ENCODE assay signal across 12 mouse cellular contexts in genomic region chr6:90620791-90621583, GRCm38 (mm10). TPM values are rescaled to one million over a fixed set of nuclear protein-coding genes. Genes with fewer than 3 reads are reported as not detected.
DNase-seq lines count a peak whose midpoint lies in the region; ATAC-seq and TF ChIP-seq lines count a peak whose summit lies in the region.
"Had no signal": no experiment of that assay in that cellular context is flagged by ENCODE, and none has a peak within 500 bp of the region (broad histone marks: within the 10 kb centered on the region; RNA-seq: fewer than 3 reads in every experiment).

No protein-coding gene starts in this region.

- whole genome bisulfite sequencing in heart, embryonic 11.5 days (ENCODE audit: insufficient replicate concordance), result 61% methylated on average over 9 of the region's 9 CpGs
- WGBS in midbrain, embryonic 11.5 days, result 45% methylated on average over 9 of the region's 9 CpGs
- 37% methylated on average over 9 of the region's 9 CpGs for WGBS in midbrain, embryonic 15.5 days
- WGBS in kidney, postnatal 0 days, result 32% methylated on average over 9 of the region's 9 CpGs
- WGBS in liver, embryonic 16.5 days (ENCODE audit: insufficient replicate concordance), result 40% methylated on average over 9 of the region's 9 CpGs

- ATAC-seq in heart, embryonic 11.5 days (replicated peaks; ENCODE audit: insufficient number of reproducible peaks, low FRiP score, low TSS enrichment), result no peak
- no peak for ATAC-seq in midbrain, embryonic 11.5 days (ENCODE audit: low FRiP score)
- no peak for ATAC-seq in midbrain, embryonic 15.5 days (replicated peaks)
- ATAC-seq in kidney, postnatal 0 days (replicated peaks; ENCODE audit: low FRiP score, low read depth), result peak; percentile 80
- ATAC-seq in liver, embryonic 16.5 days (ENCODE audit: low read depth), result no peak
- ATAC-seq: CD4-positive, CD25-positive, alpha-beta regulatory T cell, adult 4 months; intestine, postnatal 0 days had no signal

- no peaks in the 10 kb centered on the region for H3K36me3 ChIP-seq in heart, embryonic 11.5 days (ENCODE audit: control insufficient read depth, insufficient read depth, low read length)
- no peaks in the 10 kb centered on the region for H3K36me3 ChIP-seq in midbrain, embryonic 11.5 days (ENCODE audit: control insufficient read depth, insufficient read depth, low read length)
- no peaks in the 10 kb centered on the region for H3K36me3 ChIP-seq in midbrain, embryonic 15.5 days (replicated peaks)
- H3K36me3 ChIP-seq in kidney, postnatal 0 days (ENCODE audit: insufficient read depth, low read length), result no peaks in the 10 kb centered on the region
- peaks cover 9% of the 10 kb centered on the region; the same call in 1 of the 2 replicates for H3K36me3 ChIP-seq in liver, embryonic 16.5 days (ENCODE audit: control insufficient read depth, insufficient read depth)

- no peak for DNase-seq in heart, adult 11 months
- DNase-seq in midbrain, embryonic 11.5 days (ENCODE audit: low spot score, missing footprints), result peak; percentile 82
- peak; percentile 82 for DNase-seq in kidney, postnatal 0 days (ENCODE audit: low spot score)
- no peak for DNase-seq in embryo, embryonic 10.5 days (ENCODE audit: low spot score)
- no peak for DNase-seq in thymus, postnatal 4 days
- DNase-seq: cerebellum, postnatal 10 days; thymus, adult 18-20 months had no signal

- H3K4me1 ChIP-seq in heart, embryonic 11.5 days (ENCODE audit: control insufficient read depth, insufficient read depth, low read length), result peaks cover 62% of the 10 kb centered on the region
- peaks cover 3% of the 10 kb centered on the region for H3K4me1 ChIP-seq in midbrain, embryonic 11.5 days (ENCODE audit: control insufficient read depth, insufficient read depth, low read length)
- H3K4me1 ChIP-seq in midbrain, embryonic 15.5 days, result 0 out of 2 replicates have a peak, but pooled peaks cover 3% of the 10 kb centered on the region
- H3K4me1 ChIP-seq in kidney, postnatal 0 days (replicated peaks; ENCODE audit: insufficient read depth, low read length), result peaks cover 26% of the 10 kb centered on the region
- peaks cover 86% of the 10 kb centered on the region for H3K4me1 ChIP-seq in liver, embryonic 16.5 days (ENCODE audit: control insufficient read depth, low read depth, low read length)

- H3K4me3 ChIP-seq in heart, embryonic 11.5 days (ENCODE audit: low read depth, low read length), result no peak overlapping the region
- H3K4me3 ChIP-seq in midbrain, embryonic 11.5 days (ENCODE audit: low read depth, low read length), result no peak overlapping the region
- no peak overlapping the region for H3K4me3 ChIP-seq in midbrain, embryonic 15.5 days
- no peak overlapping the region for H3K4me3 ChIP-seq in kidney, postnatal 0 days (replicated peaks; ENCODE audit: low read depth, low read length)
- H3K4me3 ChIP-seq in liver, embryonic 16.5 days (ENCODE audit: low read depth, low read length), result peak overlapping the region; percentile 70

- peak overlapping the region; percentile 52; the same call in 1 of the 2 replicates for H3K9ac ChIP-seq in heart, embryonic 11.5 days (ENCODE audit: low read depth, low read length)
- no peak overlapping the region for H3K9ac ChIP-seq in midbrain, embryonic 11.5 days (ENCODE audit: low read length)
- H3K9ac ChIP-seq in midbrain, embryonic 15.5 days, result no peak overlapping the region
- H3K9ac ChIP-seq in kidney, postnatal 0 days (ENCODE audit: low read depth, low read length), result no peak overlapping the region
- peak overlapping the region; percentile 81 for H3K9ac ChIP-seq in liver, embryonic 16.5 days (ENCODE audit: low read depth, low read length)

- peak overlapping the region; percentile 15; the same call in 1 of the 2 replicates for H3K4me2 ChIP-seq in heart, embryonic 11.5 days
- no peak overlapping the region for H3K4me2 ChIP-seq in midbrain, embryonic 11.5 days
- no peak overlapping the region for H3K4me2 ChIP-seq in midbrain, embryonic 15.5 days
- H3K4me2 ChIP-seq in kidney, postnatal 0 days (ENCODE audit: low read length), result no peak overlapping the region
- H3K4me2 ChIP-seq in liver, embryonic 16.5 days (ENCODE audit: low read depth, low read length), result peak overlapping the region; percentile 80

- no peak for TF ChIP-seq CTCF in kidney, postnatal 0 days (IDR thresholded peaks at IDR 0.05; ENCODE audit: low read depth)

- no peaks in the 10 kb centered on the region for H3K9me3 ChIP-seq in heart, embryonic 11.5 days (replicated peaks; ENCODE audit: control insufficient read depth, low read length)
- no peaks in the 10 kb centered on the region for H3K9me3 ChIP-seq in midbrain, embryonic 11.5 days (ENCODE audit: control insufficient read depth, low read length)
- no peaks in the 10 kb centered on the region for H3K9me3 ChIP-seq in midbrain, embryonic 15.5 days
- no peaks in the 10 kb centered on the region for H3K9me3 ChIP-seq in kidney, postnatal 0 days (replicated peaks; ENCODE audit: low read length)
- no peaks in the 10 kb centered on the region for H3K9me3 ChIP-seq in liver, embryonic 16.5 days (replicated peaks; ENCODE audit: control insufficient read depth, low read length)

- peak overlapping the region; percentile 46 for H3K27ac ChIP-seq in heart, embryonic 11.5 days (ENCODE audit: low read depth, low read length)
- no peak overlapping the region for H3K27ac ChIP-seq in midbrain, embryonic 11.5 days (ENCODE audit: low read depth, low read length)
- H3K27ac ChIP-seq in midbrain, embryonic 15.5 days, result no peak overlapping the region
- H3K27ac ChIP-seq in kidney, postnatal 0 days, result peak overlapping the region; percentile 72
- H3K27ac ChIP-seq in liver, embryonic 16.5 days (ENCODE audit: low read length), result peak overlapping the region; percentile 98

- H3K27me3 ChIP-seq in heart, embryonic 11.5 days (ENCODE audit: control insufficient read depth, insufficient read depth, low read length), result no peaks in the 10 kb centered on the region
- H3K27me3 ChIP-seq in midbrain, embryonic 11.5 days (ENCODE audit: control insufficient read depth, insufficient read depth, low read length), result no peaks in the 10 kb centered on the region
- H3K27me3 ChIP-seq in midbrain, embryonic 15.5 days (replicated peaks), result no peaks in the 10 kb centered on the region
- H3K27me3 ChIP-seq in kidney, postnatal 0 days (ENCODE audit: insufficient read depth, low read length), result no peaks in the 10 kb centered on the region
- no peaks in the 10 kb centered on the region for H3K27me3 ChIP-seq in liver, embryonic 16.5 days (ENCODE audit: control insufficient read depth, insufficient read depth, low read depth, low read length)

RNA-seq across cellular contexts. Expression of gene Slc41a3, which starts 16.5 kb away (rescaled TPM):
- polyA plus RNA-seq in heart, embryonic 11.5 days (2014; fragmentation: Nextera tagmentation; extraction: Ambion mirVana), result 11.1 and 12.6 TPM in 2 replicates
- 2.7 and 3.0 TPM in 2 replicates for polyA plus RNA-seq in midbrain, embryonic 11.5 days (2014; fragmentation: Nextera tagmentation; extraction: Ambion mirVana)
- polyA plus RNA-seq in midbrain, embryonic 15.5 days (2015; fragmentation: Nextera tagmentation; extraction: Ambion mirVana), result 5.8 and 6.3 TPM in 2 replicates
- polyA plus RNA-seq in kidney, postnatal 0 days (2015; fragmentation: Nextera tagmentation; extraction: Ambion mirVana), result 5.6 and 6.3 TPM in 2 replicates
- polyA plus RNA-seq in liver, embryonic 16.5 days (2015; fragmentation: Nextera tagmentation; extraction: Ambion mirVana), result 46.0 and 49.8 TPM in 2 replicates

Comparison
In these comparisons a context has a peak if more than half of its experiments do, and no peak if none do; other contexts are left out.
1. H3K27ac ChIP-seq: peak in heart, embryonic 11.5 days (single experiment), kidney, postnatal 0 days (single experiment) and liver, embryonic 16.5 days (single experiment); none in midbrain, embryonic 11.5 days (single experiment) and midbrain, embryonic 15.5 days (single experiment).
2. H3K4me2 ChIP-seq: peak in heart, embryonic 11.5 days (single experiment) and liver, embryonic 16.5 days (single experiment); none in midbrain, embryonic 11.5 days (single experiment), midbrain, embryonic 15.5 days (single experiment) and kidney, postnatal 0 days (single experiment).
3. H3K9ac ChIP-seq: peak in heart, embryonic 11.5 days (single experiment) and liver, embryonic 16.5 days (single experiment); none in midbrain, embryonic 11.5 days (single experiment), midbrain, embryonic 15.5 days (single experiment) and kidney, postnatal 0 days (single experiment).
4. DNase-seq: peak in midbrain, embryonic 11.5 days (single experiment) and kidney, postnatal 0 days (single experiment); none in heart, adult 11 months (single experiment), embryo, embryonic 10.5 days (single experiment) and thymus, postnatal 4 days (single experiment).